Mouse (Mus musculus): ENCODE data around the gene Rnf32. TPM values are rescaled to one million over a fixed set of nuclear protein-coding genes. Genes with fewer than 3 reads are reported as not detected.

The Rnf32 gene
- polyA plus RNA-seq, 1 experiment from 2014 or later: 4.0 TPM

- WGBS: 84% methylated on average over 4 of the region's 4 CpGs
- Histone ChIP-seq H3K27ac (replicated peaks; ENCODE audit: low read depth, low read length) (no peak overlapping the region), H3K9me3 (ENCODE audit: control insufficient read depth, low read length) (no peaks in the 10 kb centered on the region), H3K4me2 (ENCODE audit: low read depth, severe bottlenecking) (no peak overlapping the region), H3K36me3 (ENCODE audit: control insufficient read depth, insufficient read depth, low read length) (no peaks in the 10 kb centered on the region), H3K9ac (ENCODE audit: low read length) (no peak overlapping the region), H3K27me3 (ENCODE audit: control insufficient read depth, insufficient read depth, low read length) (no peaks in the 10 kb centered on the region), H3K4me1 (ENCODE audit: control insufficient read depth, insufficient read depth, low read length) (no peaks in the 10 kb centered on the region), H3K4me3 (ENCODE audit: low read depth, low read length) (no peak overlapping the region)
- DNase-seq (ENCODE audit: low spot score): no peak
- no peak for ATAC-seq (ENCODE audit: insufficient number of reproducible peaks, low FRiP score, low TSS enrichment, low read depth)
Measured at GRCm38 (mm10) chr5:29197187-29197586, 1.4 kb downstream of the Rnf32 start.

GRCm38 (mm10) chr5:29198960-29199488, 3.2 kb downstream of the Rnf32 start:
- ATAC-seq (ENCODE audit: insufficient number of reproducible peaks, low FRiP score, low TSS enrichment, low read depth): no peak
- Histone ChIP-seq H3K9me3 (ENCODE audit: control insufficient read depth, low read length) (no peaks in the 10 kb centered on the region), H3K9ac (ENCODE audit: low read length) (no peak overlapping the region), H3K4me2 (ENCODE audit: low read depth, severe bottlenecking) (no peak overlapping the region), H3K4me3 (ENCODE audit: low read depth, low read length) (no peak overlapping the region), H3K27me3 (ENCODE audit: control insufficient read depth, insufficient read depth, low read length) (no peaks in the 10 kb centered on the region), H3K4me1 (ENCODE audit: control insufficient read depth, insufficient read depth, low read length) (no peaks in the 10 kb centered on the region), H3K27ac (replicated peaks; ENCODE audit: low read depth, low read length) (no peak overlapping the region), H3K36me3 (ENCODE audit: control insufficient read depth, insufficient read depth, low read length) (no peaks in the 10 kb centered on the region)
- DNase-seq (ENCODE audit: low spot score): no peak
- WGBS: 80% methylated on average over 4 of the region's 4 CpGs

- no peak overlapping the region for H3K9ac ChIP-seq (ENCODE audit: low read length)
- no peak overlapping the region for H3K4me2 ChIP-seq (ENCODE audit: low read depth, severe bottlenecking)
- no peak overlapping the region for H3K4me3 ChIP-seq (ENCODE audit: low read depth, low read length)
- no peaks in the 10 kb centered on the region for H3K27me3 ChIP-seq (ENCODE audit: control insufficient read depth, insufficient read depth, low read length)
- ATAC-seq (ENCODE audit: insufficient number of reproducible peaks, low FRiP score, low TSS enrichment, low read depth): no peak
- H3K9me3 ChIP-seq (ENCODE audit: control insufficient read depth, low read length): no peaks in the 10 kb centered on the region
- H3K4me1 ChIP-seq (ENCODE audit: control insufficient read depth, insufficient read depth, low read length): no peaks in the 10 kb centered on the region
- no peak overlapping the region for H3K27ac ChIP-seq (replicated peaks; ENCODE audit: low read depth, low read length)
- 82% methylated on average over 3 of the region's 3 CpGs for WGBS
- H3K36me3 ChIP-seq (ENCODE audit: control insufficient read depth, insufficient read depth, low read length): no peaks in the 10 kb centered on the region
- no peak for DNase-seq (ENCODE audit: low spot score)
Measured at GRCm38 (mm10) chr5:29199868-29200267, 4.1 kb downstream of the Rnf32 start.

GRCm38 (mm10) chr5:29205690-29206089, 9.9 kb downstream of the Rnf32 start:
- H3K27me3 ChIP-seq (ENCODE audit: control insufficient read depth, insufficient read depth, low read length): no peaks in the 10 kb centered on the region
- DNase-seq (ENCODE audit: low spot score): no peak
- no peak overlapping the region for H3K27ac ChIP-seq (replicated peaks; ENCODE audit: low read depth, low read length)
- no peak overlapping the region for H3K4me2 ChIP-seq (ENCODE audit: low read depth, severe bottlenecking)
- no peak overlapping the region for H3K9ac ChIP-seq (ENCODE audit: low read length)
- no peak for ATAC-seq (ENCODE audit: insufficient number of reproducible peaks, low FRiP score, low TSS enrichment, low read depth)
- H3K4me1 ChIP-seq (ENCODE audit: control insufficient read depth, insufficient read depth, low read length): no peaks in the 10 kb centered on the region
- no peaks in the 10 kb centered on the region for H3K9me3 ChIP-seq (ENCODE audit: control insufficient read depth, low read length)
- 65% methylated on average over 5 of the region's 5 CpGs for WGBS
- H3K4me3 ChIP-seq (ENCODE audit: low read depth, low read length): no peak overlapping the region
- H3K36me3 ChIP-seq (ENCODE audit: control insufficient read depth, insufficient read depth, low read length): no peaks in the 10 kb centered on the region

GRCm38 (mm10) chr5:29211980-29212555, 16.3 kb downstream of the Rnf32 start:
- 20% methylated on average over 4 of the region's 4 CpGs for WGBS
- no peak overlapping the region for H3K9ac ChIP-seq (ENCODE audit: low read length)

GRCm38 (mm10) chr5:29217997-29218396, 22.2 kb downstream of the Rnf32 start:
- no peak overlapping the region for H3K4me2 ChIP-seq (ENCODE audit: low read depth, severe bottlenecking)
- ATAC-seq (ENCODE audit: insufficient number of reproducible peaks, low FRiP score, low TSS enrichment, low read depth): no peak
- no peak overlapping the region for H3K4me3 ChIP-seq (ENCODE audit: low read depth, low read length)
- no peaks in the 10 kb centered on the region for H3K4me1 ChIP-seq (ENCODE audit: control insufficient read depth, insufficient read depth, low read length)
- DNase-seq (ENCODE audit: low spot score): no peak
- H3K9ac ChIP-seq (ENCODE audit: low read length): no peak overlapping the region
- H3K9me3 ChIP-seq (ENCODE audit: control insufficient read depth, low read length): no peaks in the 10 kb centered on the region
- no peaks in the 10 kb centered on the region for H3K27me3 ChIP-seq (ENCODE audit: control insufficient read depth, insufficient read depth, low read length)
- no peak overlapping the region for H3K27ac ChIP-seq (replicated peaks; ENCODE audit: low read depth, low read length)
- no peaks in the 10 kb centered on the region for H3K36me3 ChIP-seq (ENCODE audit: control insufficient read depth, insufficient read depth, low read length)
- WGBS: 89% methylated on average over 3 of the region's 3 CpGs

More at GRCm38 (mm10) chr5:29211980-29212555, 16.3 kb downstream of the Rnf32 start:
- ATAC-seq (ENCODE audit: insufficient number of reproducible peaks, low FRiP score, low TSS enrichment, low read depth): no peak
- no peak overlapping the region for H3K4me3 ChIP-seq (ENCODE audit: low read depth, low read length)
- H3K27ac ChIP-seq (replicated peaks; ENCODE audit: low read depth, low read length): no peak overlapping the region
- H3K4me1 ChIP-seq (ENCODE audit: control insufficient read depth, insufficient read depth, low read length): no peaks in the 10 kb centered on the region
- no peaks in the 10 kb centered on the region for H3K27me3 ChIP-seq (ENCODE audit: control insufficient read depth, insufficient read depth, low read length)
- no peak for DNase-seq (ENCODE audit: low spot score)
- H3K36me3 ChIP-seq (ENCODE audit: control insufficient read depth, insufficient read depth, low read length): no peaks in the 10 kb centered on the region
- H3K9me3 ChIP-seq (ENCODE audit: control insufficient read depth, low read length): no peaks in the 10 kb centered on the region
- H3K4me2 ChIP-seq (ENCODE audit: low read depth, severe bottlenecking): no peak overlapping the region

- Histone ChIP-seq H3K4me1 (ENCODE audit: control insufficient read depth, insufficient read depth, low read length) (no peaks in the 10 kb centered on the region), H3K27me3 (ENCODE audit: control insufficient read depth, insufficient read depth, low read length) (no peaks in the 10 kb centered on the region), H3K4me2 (ENCODE audit: low read depth, severe bottlenecking) (no peak overlapping the region), H3K36me3 (ENCODE audit: control insufficient read depth, insufficient read depth, low read length) (no peaks in the 10 kb centered on the region), H3K27ac (replicated peaks; ENCODE audit: low read depth, low read length) (no peak overlapping the region), H3K9ac (ENCODE audit: low read length) (no peak overlapping the region), H3K4me3 (ENCODE audit: low read depth, low read length) (no peak overlapping the region), H3K9me3 (ENCODE audit: control insufficient read depth, low read length) (no peaks in the 10 kb centered on the region)
- WGBS: 94% methylated on average over 7 of the region's 7 CpGs
- DNase-seq (ENCODE audit: low spot score) (no peak), ATAC-seq (ENCODE audit: insufficient number of reproducible peaks, low FRiP score, low TSS enrichment, low read depth) (no peak)
Measured at GRCm38 (mm10) chr5:29224089-29224488, 28.3 kb downstream of the Rnf32 start.

GRCm38 (mm10) chr5:29230481-29230880, 34.7 kb downstream of the Rnf32 start:
- no peak for DNase-seq (ENCODE audit: low spot score)
- H3K9me3 ChIP-seq (ENCODE audit: control insufficient read depth, low read length): no peaks in the 10 kb centered on the region
- no peaks in the 10 kb centered on the region for H3K27me3 ChIP-seq (ENCODE audit: control insufficient read depth, insufficient read depth, low read length)
- H3K9ac ChIP-seq (ENCODE audit: low read length): no peak overlapping the region
- WGBS: 80% methylated on average over 2 of the region's 2 CpGs
- no peak overlapping the region for H3K27ac ChIP-seq (replicated peaks; ENCODE audit: low read depth, low read length)
- no peaks in the 10 kb centered on the region for H3K36me3 ChIP-seq (ENCODE audit: control insufficient read depth, insufficient read depth, low read length)
- no peak overlapping the region for H3K4me2 ChIP-seq (ENCODE audit: low read depth, severe bottlenecking)
- H3K4me1 ChIP-seq (ENCODE audit: control insufficient read depth, insufficient read depth, low read length): no peaks in the 10 kb centered on the region
- H3K4me3 ChIP-seq (ENCODE audit: low read depth, low read length): no peak overlapping the region
- ATAC-seq (ENCODE audit: insufficient number of reproducible peaks, low FRiP score, low TSS enrichment, low read depth): no peak

- Histone ChIP-seq H3K4me2 (ENCODE audit: low read depth, severe bottlenecking) (no peak overlapping the region), H3K9ac (ENCODE audit: low read length) (no peak overlapping the region), H3K36me3 (ENCODE audit: control insufficient read depth, insufficient read depth, low read length) (no peaks in the 10 kb centered on the region), H3K27me3 (ENCODE audit: control insufficient read depth, insufficient read depth, low read length) (no peaks in the 10 kb centered on the region), H3K4me3 (ENCODE audit: low read depth, low read length) (no peak overlapping the region), H3K9me3 (ENCODE audit: control insufficient read depth, low read length) (no peaks in the 10 kb centered on the region), H3K27ac (replicated peaks; ENCODE audit: low read depth, low read length) (no peak overlapping the region), H3K4me1 (ENCODE audit: control insufficient read depth, insufficient read depth, low read length) (no peaks in the 10 kb centered on the region)
- DNase-seq (ENCODE audit: low spot score): no peak
- ATAC-seq (ENCODE audit: insufficient number of reproducible peaks, low FRiP score, low TSS enrichment, low read depth): no peak
Measured at GRCm38 (mm10) chr5:29238379-29238778, 42.6 kb downstream of the Rnf32 start.

Data from limb, embryonic 11.5 days (tissue).